Mouse (Mus musculus): Measurements from ENCODE around the gene Mgme1.

The Mgme1 gene

DNA sequence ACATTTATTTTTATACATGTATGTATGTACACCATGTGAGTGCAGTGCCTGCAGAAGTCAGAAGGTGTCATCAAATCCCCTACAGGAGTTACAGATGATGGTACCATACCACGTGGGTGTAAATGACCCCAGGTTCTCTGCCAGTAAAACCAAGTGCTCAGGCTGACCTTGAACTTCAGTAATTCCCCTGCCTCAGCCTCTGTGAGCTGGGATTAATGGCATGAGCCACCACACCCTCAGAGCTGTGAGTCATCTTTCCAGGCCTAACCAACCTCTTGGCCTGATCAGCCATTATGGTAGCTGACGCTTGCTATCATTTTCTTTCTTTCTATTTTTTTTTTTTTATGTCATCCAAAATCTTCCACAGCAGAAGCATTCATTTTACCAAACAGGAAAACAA lies 40.9 kb downstream of the Mgme1 start:
- no peak for DNase-seq

DNA sequence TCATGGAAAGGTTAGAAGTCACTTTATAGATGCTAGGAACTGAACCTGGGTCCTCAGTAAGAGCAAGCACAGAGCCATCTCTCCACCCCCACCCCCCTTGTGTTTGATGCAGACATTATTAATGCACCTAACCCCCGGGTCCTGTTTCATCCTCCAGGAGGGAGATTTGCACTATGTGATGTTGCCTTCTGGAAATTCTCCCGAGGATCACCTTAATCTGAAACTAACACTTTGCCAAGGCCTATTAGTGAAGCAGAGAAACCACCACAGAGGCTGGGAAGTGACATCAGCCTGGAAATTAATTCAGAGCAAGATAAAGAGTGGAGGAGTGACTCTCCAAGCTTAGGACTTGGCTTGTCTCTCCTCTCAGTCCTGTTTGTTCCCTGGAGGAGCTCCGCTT lies 53.8 kb downstream of the Mgme1 start:
- DNase-seq, result no peak

DNA sequence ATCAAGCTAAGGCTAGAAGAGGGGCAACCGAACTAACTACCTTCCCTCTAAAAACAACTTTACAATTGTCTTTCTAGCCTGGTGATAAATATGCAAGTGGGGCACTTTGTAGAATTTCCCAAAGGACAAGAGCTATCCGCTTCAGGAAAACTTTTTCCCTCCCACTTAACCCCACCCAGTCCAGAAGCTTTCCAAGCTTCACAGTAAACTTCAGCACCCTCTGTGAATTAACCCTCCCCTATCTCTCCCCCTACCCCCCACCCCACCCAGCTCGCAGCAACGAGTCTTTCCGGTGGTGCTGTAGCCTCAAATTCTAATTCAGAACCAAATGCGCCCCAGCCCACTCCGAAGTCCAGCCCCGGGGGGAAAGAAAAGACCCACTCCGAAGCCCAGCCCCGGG lies 59.0 kb downstream of the Mgme1 start:
- no peak for DNase-seq

DNA sequence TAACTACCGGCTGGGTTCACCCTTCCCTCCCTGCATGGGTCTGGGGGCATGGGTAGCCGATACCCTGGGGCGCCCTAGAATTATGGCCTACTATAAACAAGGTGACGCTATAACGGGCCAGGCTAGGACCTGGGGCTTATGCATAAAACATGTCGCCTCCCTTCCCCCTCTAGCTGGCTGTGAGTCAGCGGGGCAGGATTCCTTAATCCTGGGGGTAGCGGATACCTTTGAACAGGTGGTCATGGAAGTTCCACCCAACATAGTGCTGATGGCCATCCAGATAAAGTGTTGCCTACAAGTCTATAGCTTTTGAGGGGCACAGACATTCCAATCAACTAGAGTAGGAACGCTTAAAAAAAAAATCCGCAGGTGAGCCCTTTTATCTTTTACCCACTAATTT lies 59.5 kb downstream of the Mgme1 start:
- no peak for DNase-seq

DNA sequence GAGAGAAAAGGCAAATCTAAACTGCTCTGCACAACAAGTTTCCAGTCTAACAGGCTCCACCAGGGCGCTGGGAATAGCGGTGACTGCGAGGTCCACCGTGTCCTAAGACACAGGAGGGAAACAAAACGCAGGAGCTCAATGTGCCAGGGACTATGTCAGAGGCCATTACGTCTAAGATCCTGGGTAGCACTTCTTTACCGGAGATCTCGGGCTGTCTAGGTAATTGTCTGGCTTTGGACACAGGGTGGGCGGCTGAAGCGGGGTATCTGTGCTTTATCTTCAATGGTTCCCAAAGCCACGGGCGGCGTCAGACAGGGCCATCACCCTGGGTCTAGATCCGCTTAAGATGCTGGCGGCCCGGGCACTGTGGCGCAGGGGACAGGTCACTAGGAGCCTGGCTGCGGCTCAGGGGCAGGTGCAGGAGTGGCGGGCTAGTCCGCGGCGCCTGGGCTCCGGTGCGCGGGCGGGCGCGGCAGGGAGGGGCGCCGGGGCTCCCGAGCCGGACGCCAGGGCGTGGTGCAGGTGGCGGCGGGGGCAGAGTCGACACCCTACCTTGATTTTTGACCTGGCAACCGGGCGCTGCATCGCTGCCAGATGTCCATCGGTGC lies 60.0 kb downstream of the Mgme1 start:
- DNase-seq, result no peak

All from liver (tissue).